ENCODE assay signal across 17 mouse cellular contexts in the genomic region with DNA sequence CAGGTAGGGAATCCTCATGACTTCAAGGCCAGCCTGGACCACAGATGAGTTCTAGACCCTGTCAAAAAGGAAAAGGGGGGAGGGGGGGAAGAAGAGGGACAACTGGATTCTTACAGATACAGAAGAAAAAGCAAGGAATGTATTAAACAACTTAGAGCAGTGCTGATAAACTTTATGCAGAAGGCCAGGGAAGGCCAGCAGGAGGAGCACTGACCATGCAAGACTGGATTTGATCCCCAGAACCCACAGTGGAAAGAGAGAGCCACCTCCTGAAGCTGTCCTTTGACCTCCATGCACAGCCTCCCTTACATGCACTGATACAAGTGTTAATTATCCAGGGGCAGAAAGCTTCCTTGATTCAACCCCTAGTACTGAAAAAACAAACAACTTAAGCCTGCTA. TPM values are rescaled to one million over a fixed set of nuclear protein-coding genes. Genes with fewer than 3 reads are reported as not detected.
DNase-seq lines count a peak whose midpoint lies in the region; ATAC-seq and TF ChIP-seq lines count a peak whose summit lies in the region.
"Had no signal": no experiment of that assay in that cellular context is flagged by ENCODE, and none has a peak within 500 bp of the region (broad histone marks: within the 10 kb centered on the region; RNA-seq: fewer than 3 reads in every experiment).

No protein-coding gene starts in this region.

- TF ChIP-seq EP300 in ES-Bruce4 (IDR thresholded peaks at IDR 0.05; ENCODE audit: insufficient read depth, low read depth, low read length) = no peak

- intact Hi-C loops in gastrocnemius, adult 2 months (cut with DNase I) = no loop called here
- intact Hi-C loops in gastrocnemius, postnatal 14 days (cut with DNase I; ENCODE audit: low total_unique reads) = no loop called here
- intact Hi-C loops in heart, postnatal 14 days (cut with DNase I) = no loop called here

- H3K79me2 ChIP-seq in liver, adult 2 months (ENCODE audit: control insufficient read depth, insufficient read depth, low read length) = no peaks in the 10 kb centered on the region

- H3K4me2 ChIP-seq in liver, embryonic 12.5 days = no peak overlapping the region
- H3K4me2 ChIP-seq: forebrain, embryonic 13.5 days; neural tube, embryonic 15.5 days had no signal

- ATAC-seq in liver, embryonic 12.5 days = no peak
- ATAC-seq: forebrain, embryonic 13.5 days; hindbrain, embryonic 16.5 days had no signal

- no peaks in the 10 kb centered on the region for H3K27me3 ChIP-seq in liver, adult 2 months (ENCODE audit: control insufficient read depth, insufficient read depth, low read length)
- 0 out of 2 replicates have a peak, but pooled peaks cover 7% of the 10 kb centered on the region for H3K27me3 ChIP-seq in liver, embryonic 12.5 days (replicated peaks)
- H3K27me3 ChIP-seq in ES-Bruce4 (ENCODE audit: control insufficient read depth, insufficient read depth, low read length, poor library complexity, severe bottlenecking) = no peaks in the 10 kb centered on the region
- H3K27me3 ChIP-seq: forebrain, embryonic 13.5 days; neural tube, embryonic 15.5 days had no signal

- no peak overlapping the region for H3K4me3 ChIP-seq in gastrocnemius, adult 2 months
- H3K4me3 ChIP-seq in liver, adult 2 months (ENCODE audit: insufficient read depth, low read depth, low read length) = no peak overlapping the region
- no peak overlapping the region for H3K4me3 ChIP-seq in liver, embryonic 12.5 days
- H3K4me3 ChIP-seq in ES-Bruce4 (ENCODE audit: low read depth, low read length) = no peak overlapping the region
- H3K4me3 ChIP-seq: forebrain, embryonic 13.5 days; midbrain, embryonic 10.5 days; neural tube, embryonic 15.5 days had no signal

- no peak overlapping the region for H3K27ac ChIP-seq in gastrocnemius, adult 2 months
- no peak overlapping the region for H3K27ac ChIP-seq in liver, adult 2 months (replicated peaks; ENCODE audit: insufficient read depth, low read depth, low read length)
- H3K27ac ChIP-seq in liver, embryonic 12.5 days = no peak overlapping the region
- no peak overlapping the region for H3K27ac ChIP-seq in ES-Bruce4 (ENCODE audit: insufficient read depth, low read length)
- H3K27ac ChIP-seq: forebrain, embryonic 13.5 days; midbrain, embryonic 10.5 days; neural tube, embryonic 15.5 days had no signal

- no peak overlapping the region for H3K9ac ChIP-seq in liver, adult 2 months (ENCODE audit: low read depth, low read length)
- H3K9ac ChIP-seq in liver, embryonic 12.5 days = no peak overlapping the region
- no peak overlapping the region for H3K9ac ChIP-seq in ES-Bruce4 (ENCODE audit: low read depth, poor library complexity, severe bottlenecking)
- H3K9ac ChIP-seq: forebrain, embryonic 13.5 days; neural tube, embryonic 15.5 days had no signal

- H3K36me3 ChIP-seq in liver, adult 2 months (ENCODE audit: control insufficient read depth, insufficient read depth, low read length) = no peaks in the 10 kb centered on the region
- no peaks in the 10 kb centered on the region for H3K36me3 ChIP-seq in liver, embryonic 12.5 days
- no peaks in the 10 kb centered on the region for H3K36me3 ChIP-seq in ES-Bruce4 (ENCODE audit: control insufficient read depth, insufficient read depth, low read length, poor library complexity, severe bottlenecking)
- H3K36me3 ChIP-seq: G1E; midbrain, embryonic 10.5 days; neural tube, embryonic 15.5 days had no signal

- TF ChIP-seq CTCF in gastrocnemius, adult 2 months (IDR thresholded peaks at IDR 0.05) = peak; percentile 17; the same call in 1 of the 2 replicates
- TF ChIP-seq CTCF in liver, adult 2 months (IDR thresholded peaks at IDR 0.05; ENCODE audit: low read depth, low read length) = peak; percentile 33; the same call in 1 of the 2 replicates
- peak; percentile 2 for TF ChIP-seq CTCF in ES-Bruce4 (IDR thresholded peaks at IDR 0.05; ENCODE audit: low read depth, low read length)

- no peak for TF ChIP-seq POLR2A in liver, adult 2 months (IDR thresholded peaks at IDR 0.05; ENCODE audit: extremely low read depth, insufficient read depth, low read length)
- no peak for TF ChIP-seq POLR2A in ES-Bruce4 (IDR thresholded peaks at IDR 0.05; ENCODE audit: insufficient read depth, low read length)

- no peaks in the 10 kb centered on the region for H3K9me3 ChIP-seq in liver, embryonic 12.5 days (replicated peaks)
- no peaks in the 10 kb centered on the region for H3K9me3 ChIP-seq in ES-Bruce4 (replicated peaks; ENCODE audit: control insufficient read depth, insufficient read depth, low read length, poor library complexity, severe bottlenecking)
- H3K9me3 ChIP-seq: forebrain, embryonic 13.5 days; G1E; midbrain, embryonic 10.5 days; neural tube, embryonic 15.5 days had no signal

- no peaks in the 10 kb centered on the region for H3K4me1 ChIP-seq in liver, adult 2 months (ENCODE audit: control insufficient read depth, insufficient read depth, low read length)
- H3K4me1 ChIP-seq in liver, embryonic 12.5 days = no peaks in the 10 kb centered on the region
- H3K4me1 ChIP-seq in ES-Bruce4 (ENCODE audit: control insufficient read depth, insufficient read depth, low read length) = no peaks in the 10 kb centered on the region
- H3K4me1 ChIP-seq: forebrain, embryonic 13.5 days; midbrain, embryonic 10.5 days; neural tube, embryonic 15.5 days had no signal

- DNase-seq in gastrocnemius, adult 2 months = no peak
- no peak for DNase-seq in gastrocnemius, postnatal 14 days
- peak; percentile 20 for DNase-seq in liver, adult 2 months (ENCODE audit: extremely low read depth, low read depth, low spot score)
- peak; percentile 13 to 29 for DNase-seq in kidney, postnatal 4 days
- DNase-seq in right cerebral cortex, postnatal 14 days = no peak
- DNase-seq in heart, postnatal 14 days = no peak
- DNase-seq: adrenal gland, postnatal 36 days; cerebellum, adult 9-11 months; embryo, embryonic 11 days; thymus, postnatal 36 days had no signal

RNA-seq across cellular contexts. Expression of gene Cct6b, which starts 29.9 kb away (rescaled TPM):
- under 1 TPM; 0.18 to 0.20 TPM for total RNA-seq in gastrocnemius, adult 2 months (2021)
- total RNA-seq in gastrocnemius, postnatal 14 days (2021) = under 1 TPM; 0.16 to 0.29 TPM
- total RNA-seq in liver, adult 2 months (2014; rRNA removed) = 0.87 and 1.2 TPM in 2 replicates
- 0.07 and 0.16 TPM in 2 replicates for polyA plus RNA-seq in liver, adult 2 months (2012; rRNA removed)
- 0.19 and 0.47 TPM in 2 replicates for polyA plus RNA-seq in liver, embryonic 12.5 days (2016; fragmentation: Nextera tagmentation; extraction: Ambion mirVana)
- 1.1 and 1.6 TPM in 2 replicates for polyA plus RNA-seq in ES-Bruce4 (2011; ENCODE audit: insufficient read depth, insufficient read length, low read depth, missing spikeins)
- total RNA-seq in heart, postnatal 14 days (2021) = under 1 TPM in 1 of 2 experiments, not detected in 1; 0.33 TPM

RNA-seq across cellular contexts. Expression of gene Zfp830, which starts 29.9 kb away (rescaled TPM):
- total RNA-seq in gastrocnemius, adult 2 months (2021) = 10 to 100 TPM; 15.9 to 16.8 TPM
- 10 to 100 TPM; 13.6 to 14.6 TPM for total RNA-seq in gastrocnemius, postnatal 14 days (2021)
- 7.8 and 9.1 TPM in 2 replicates for total RNA-seq in liver, adult 2 months (2014; rRNA removed)
- polyA plus RNA-seq in liver, adult 2 months (2012; rRNA removed) = 4.3 TPM in 2 replicates
- polyA plus RNA-seq in liver, embryonic 12.5 days (2016; fragmentation: Nextera tagmentation; extraction: Ambion mirVana) = 24.9 and 26.4 TPM in 2 replicates
- polyA plus RNA-seq in ES-Bruce4 (2011; ENCODE audit: insufficient read depth, insufficient read length, low read depth, missing spikeins) = 24.8 and 25.6 TPM in 2 replicates
- 10 to 100 TPM; 15.3 to 16.5 TPM for total RNA-seq in heart, postnatal 14 days (2021)

RNA-seq across cellular contexts. Expression of gene Lig3, which starts 46.7 kb away (rescaled TPM):
- 10 to 100 TPM; 21.4 to 22.7 TPM for total RNA-seq in gastrocnemius, adult 2 months (2021)
- 10 to 100 TPM; 13.3 to 16.8 TPM for total RNA-seq in gastrocnemius, postnatal 14 days (2021)
- total RNA-seq in liver, adult 2 months (2014; rRNA removed) = 15.4 TPM in 2 replicates
- polyA plus RNA-seq in liver, adult 2 months (2012; rRNA removed) = 6.1 and 8.0 TPM in 2 replicates
- 19.7 and 19.8 TPM in 2 replicates for polyA plus RNA-seq in liver, embryonic 12.5 days (2016; fragmentation: Nextera tagmentation; extraction: Ambion mirVana)
- polyA plus RNA-seq in ES-Bruce4 (2011; ENCODE audit: insufficient read depth, insufficient read length, low read depth, missing spikeins) = 56.3 and 64.7 TPM in 2 replicates
- total RNA-seq in heart, postnatal 14 days (2021) = 10 to 100 TPM; 20.6 to 21.9 TPM

Comparison
In these comparisons a context has a peak if more than half of its experiments do, and no peak if none do; other contexts are left out.
1. DNase-seq: peak in liver, adult 2 months (single experiment) and kidney, postnatal 4 days (2 of 2); none in gastrocnemius, adult 2 months (single experiment), gastrocnemius, postnatal 14 days (single experiment), right cerebral cortex, postnatal 14 days (single experiment) and heart, postnatal 14 days (0 of 2).
2. Peak in every context shown above with its lines, with median percentiles within 50 percentile points of each other: CTCF ChIP-seq.